Mouse (Mus musculus) forelimb bud, embryonic 11.5 days (tissue): ENCODE measurements around the gene Ddit4l.
"Not testable (repeated sequence)": the region's sequence is repeated elsewhere in the genome, so short reads cannot be mapped to it uniquely, and the experiment has no call there.

Experiments
- DNase-seq: peaks from one replicate; pipeline ENCODE4 v3.0.0-alpha.2; 2012; ENCODE audit warnings: low read depth, low spot score

Ddit4l gene

DNA sequence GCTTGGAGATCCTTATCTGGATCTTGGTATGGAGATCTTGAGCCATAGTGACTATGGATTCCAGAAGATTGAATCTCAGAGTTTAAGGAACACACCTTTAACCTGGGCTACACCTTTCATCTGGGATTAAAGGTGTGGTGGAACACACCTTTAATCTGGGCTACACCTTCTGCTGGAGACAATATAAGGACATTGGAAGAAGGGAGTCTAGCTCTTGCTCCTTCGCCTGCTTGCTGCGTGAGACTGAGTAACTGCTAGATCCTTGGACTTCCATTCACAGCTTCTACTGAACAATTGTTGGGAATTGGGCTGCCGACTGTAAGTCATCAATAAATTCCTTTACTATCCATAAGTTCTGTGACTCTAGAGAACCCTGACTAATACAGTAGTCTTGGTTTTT lies at the start of gene Ddit4l:
TSS of gene Ddit4l (plus strand) at position 301 of the 400 bp plus-strand sequence.
- DNase-seq, result not testable (repeated sequence)

GRCm38 (mm10) chr3:137576146-137576545 lies 45.3 kb upstream of the Ddit4l start:
- no peak for DNase-seq

DNA sequence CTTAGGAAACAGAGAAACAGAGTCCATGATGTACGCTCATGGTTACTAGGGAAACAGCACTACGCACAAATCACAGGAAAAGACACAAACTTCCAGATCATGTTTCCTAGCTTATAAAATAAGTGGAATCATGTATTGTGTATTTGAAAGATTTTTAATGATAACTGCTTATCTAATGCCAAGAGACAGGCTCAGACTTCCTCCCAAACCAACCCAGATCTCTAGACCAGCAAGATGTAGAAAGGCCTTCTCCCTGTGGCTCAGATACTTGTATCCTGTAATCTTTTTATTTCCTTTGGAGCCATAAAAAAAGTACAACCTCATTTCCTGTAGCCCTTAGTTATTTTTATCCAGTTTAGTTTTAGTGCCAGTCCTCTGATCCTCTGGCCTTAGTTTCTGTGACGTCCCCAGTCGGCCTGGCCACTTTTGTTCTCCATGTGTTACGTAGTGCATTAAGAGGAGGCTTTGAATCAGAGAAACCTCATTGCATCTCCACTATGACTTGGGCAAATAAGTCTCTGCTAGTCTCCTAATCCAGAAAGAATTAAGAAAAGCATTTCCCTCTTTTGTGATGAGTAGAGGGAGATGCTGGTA lies 34.9 kb upstream of the Ddit4l start:
- DNase-seq, result no peak

DNA sequence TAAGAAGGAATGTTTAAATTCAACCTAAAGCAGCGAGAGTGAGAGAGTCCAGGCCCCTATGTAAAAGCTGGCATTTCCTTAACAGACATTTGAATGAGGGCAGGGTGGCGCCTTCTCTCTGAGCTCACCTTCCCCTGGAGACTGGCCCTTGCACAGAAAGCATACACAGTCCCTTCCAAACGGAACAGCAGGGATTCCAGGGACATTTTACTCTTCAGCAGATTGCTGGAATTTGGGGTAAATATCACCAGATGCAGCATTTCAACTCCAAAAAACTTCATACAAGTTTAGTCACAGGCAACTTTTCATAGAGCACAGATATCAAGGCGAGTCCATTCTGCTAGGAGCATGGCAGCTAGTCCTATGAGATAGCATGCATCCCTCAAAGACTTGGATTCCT lies 31.6 kb upstream of the Ddit4l start:
- no peak for DNase-seq

DNA sequence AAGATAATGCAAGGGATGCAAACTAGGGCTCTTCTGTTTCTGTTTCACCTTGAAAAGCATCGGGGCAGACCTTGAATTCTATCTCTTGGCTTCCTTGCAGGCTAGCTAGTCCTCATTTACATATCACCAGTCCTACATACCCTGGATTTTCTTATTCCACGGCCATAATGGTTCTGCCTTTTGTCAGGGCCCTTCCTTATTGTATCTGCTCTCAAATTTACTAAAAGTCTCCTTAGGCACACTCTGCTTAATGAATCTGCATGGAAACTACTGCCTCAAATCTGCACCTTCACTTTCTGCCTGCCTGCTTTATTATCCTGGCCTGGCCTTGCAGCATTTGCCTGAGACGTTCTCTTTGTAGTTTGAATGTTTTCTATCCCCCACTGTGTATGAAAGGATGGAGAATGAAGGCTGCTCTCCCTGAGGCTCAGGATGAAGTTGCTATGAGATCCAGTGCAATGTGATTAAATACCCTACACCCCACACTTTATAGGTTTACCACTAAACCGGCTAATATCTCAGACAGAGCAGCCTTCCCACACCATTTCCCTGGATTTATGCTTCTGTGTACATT lies 27.0 kb upstream of the Ddit4l start:
- DNase-seq, result peak; percentile 8

DNA sequence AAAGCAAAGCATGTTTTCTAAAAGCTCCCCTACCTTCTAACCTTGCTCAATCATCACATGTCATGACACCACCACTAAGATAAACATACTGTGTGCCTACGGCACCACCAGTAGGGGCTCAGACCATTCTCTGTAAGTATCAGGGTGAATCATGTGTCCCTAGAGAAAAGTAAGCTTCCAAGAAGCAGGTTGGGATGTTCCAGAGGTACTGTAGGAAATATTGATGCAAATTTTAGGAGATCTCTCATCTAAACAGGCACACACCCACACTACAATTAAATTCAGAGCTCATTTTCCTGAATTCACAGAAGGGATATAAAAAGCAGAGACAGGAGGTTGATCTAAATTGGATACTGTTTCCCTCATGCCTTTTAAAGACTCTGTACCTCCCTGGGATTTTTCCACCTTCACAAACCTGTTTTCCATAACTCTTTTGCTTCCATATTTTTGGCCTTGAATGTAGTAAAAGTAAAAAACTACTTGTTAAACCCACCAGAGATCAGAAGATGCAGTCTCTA lies 12.4 kb upstream of the Ddit4l start:
- no peak for DNase-seq

GRCm38 (mm10) chr3:137610457-137611109 lies 10.8 kb upstream of the Ddit4l start:
- DNase-seq, result no peak

DNA sequence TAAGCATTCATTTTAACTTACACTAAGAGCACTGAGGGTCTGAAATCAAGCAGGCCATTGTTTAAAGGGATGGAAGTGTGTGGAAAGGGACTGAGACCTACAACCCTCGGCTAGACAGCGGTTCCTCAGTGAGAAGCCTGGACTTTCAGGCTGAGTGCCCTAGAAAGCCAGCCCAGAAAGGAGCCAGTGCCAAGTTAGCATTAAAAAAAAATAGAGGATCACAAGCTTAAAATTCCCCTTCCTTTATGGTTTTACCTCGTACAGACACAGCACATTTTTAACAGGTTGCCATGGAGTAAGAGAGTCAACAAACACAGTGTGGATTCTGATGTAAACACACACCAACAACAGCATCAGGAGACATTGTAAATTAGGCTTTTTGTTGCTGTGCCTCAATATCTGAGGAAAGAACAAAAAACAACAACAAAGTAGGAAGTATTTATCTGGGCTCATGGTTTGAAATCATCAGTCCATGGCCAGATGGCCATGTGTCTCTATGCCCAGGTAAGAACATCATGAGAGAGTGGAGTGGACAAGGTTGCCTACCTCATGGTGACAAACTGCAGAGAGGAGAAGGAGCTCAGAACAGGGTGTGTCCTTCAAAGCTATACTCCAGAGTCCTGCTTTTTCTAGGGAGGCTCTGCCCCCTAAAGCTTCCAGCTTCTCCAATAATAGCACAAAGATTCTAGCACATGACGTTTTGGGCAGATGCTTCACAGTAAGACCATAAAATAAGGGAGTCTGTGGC lies 10.1 kb upstream of the Ddit4l start:
- no peak for DNase-seq

DNA sequence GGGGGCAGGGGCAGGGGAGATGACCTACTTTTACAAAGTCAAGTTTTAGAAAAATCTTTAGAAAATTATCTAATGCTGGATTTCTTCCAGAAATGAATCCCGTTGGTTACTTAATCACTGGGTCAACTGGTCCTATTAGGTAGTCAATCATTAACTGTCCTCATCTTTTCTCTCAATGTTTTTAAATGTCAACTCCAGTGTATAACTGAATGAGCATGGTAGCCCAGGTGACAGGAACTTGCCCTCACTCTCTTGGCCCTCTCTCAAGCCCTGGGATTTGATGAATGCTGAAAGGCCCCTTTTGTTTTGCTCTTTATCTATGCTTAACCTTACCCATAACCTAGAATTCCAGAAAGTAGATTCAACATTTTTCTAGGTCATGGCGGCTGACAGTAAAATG lies 9.4 kb upstream of the Ddit4l start:
- DNase-seq, result no peak

DNA sequence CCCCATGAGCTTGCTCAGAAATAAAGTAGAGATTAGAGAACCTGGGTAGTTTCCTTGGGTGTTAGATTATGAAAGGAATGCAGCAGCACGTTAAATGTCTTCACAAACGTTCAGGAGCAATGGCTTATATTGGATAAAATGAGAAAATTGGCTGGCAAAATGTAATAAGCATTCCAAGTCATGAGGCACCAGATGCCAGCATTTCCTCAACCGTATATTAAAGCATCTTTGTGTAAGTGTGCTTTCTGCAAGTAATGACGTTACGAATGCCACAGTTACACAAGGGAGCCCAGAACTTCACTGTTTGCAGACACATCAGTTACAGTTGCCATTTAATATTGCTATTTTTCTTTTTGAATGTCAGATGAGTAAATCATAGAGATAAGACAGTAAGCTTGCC lies 872 bp upstream of the Ddit4l start:
- DNase-seq, result no peak

DNA sequence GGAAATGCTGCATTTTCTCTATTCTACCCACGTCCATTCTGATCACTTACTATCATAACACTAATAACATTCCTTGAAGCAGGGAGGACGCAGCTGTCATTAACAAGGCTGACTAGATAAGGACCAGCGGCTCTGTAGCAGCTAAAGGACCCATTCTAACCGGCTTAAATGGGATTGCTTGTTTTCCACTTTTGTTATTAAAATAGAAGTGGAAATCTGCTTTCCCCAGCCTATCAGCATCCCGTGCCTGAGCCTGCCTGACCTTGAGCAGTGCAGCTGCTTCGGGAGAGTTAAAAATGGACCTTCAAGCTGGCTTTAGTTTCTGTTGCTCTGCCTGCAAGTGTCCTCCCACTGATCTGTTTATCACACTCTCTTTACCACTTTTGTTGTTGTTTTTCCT lies 679 bp downstream of the Ddit4l start:
- DNase-seq, result no peak

DNA sequence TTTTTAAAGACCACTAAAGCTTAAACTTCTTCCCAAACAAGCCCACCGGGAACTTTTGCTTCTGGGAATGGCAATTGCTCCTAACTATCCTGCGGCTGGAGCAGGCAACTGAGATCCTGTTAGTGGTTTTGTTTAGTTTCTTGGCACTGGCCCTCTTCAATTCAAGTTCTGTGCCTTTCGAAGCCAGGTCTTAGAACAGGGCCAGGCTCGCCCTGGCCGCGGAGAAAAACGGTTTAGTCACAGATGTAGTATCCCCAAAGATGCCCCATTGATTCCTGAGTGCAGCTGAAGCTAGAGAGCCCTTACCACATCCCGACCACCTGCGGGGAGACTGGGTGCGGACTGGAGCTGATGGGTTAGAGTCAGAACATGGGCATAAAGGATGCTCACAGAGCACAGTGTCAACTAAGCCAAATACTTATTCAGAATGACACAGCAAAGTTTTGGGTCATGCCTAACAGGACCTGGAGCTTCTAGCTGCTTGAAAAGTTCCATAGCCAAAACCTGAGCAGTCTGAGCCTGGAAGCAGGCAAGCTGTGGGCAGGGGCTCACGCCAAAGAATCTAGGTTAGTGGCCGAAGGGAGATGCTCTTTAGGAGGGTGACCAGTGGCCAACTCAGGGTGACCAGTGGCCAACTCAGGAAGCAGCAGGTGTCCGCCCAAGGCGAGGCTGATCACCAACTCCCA lies 1.6 kb downstream of the Ddit4l start:
- DNase-seq, result no peak

DNA sequence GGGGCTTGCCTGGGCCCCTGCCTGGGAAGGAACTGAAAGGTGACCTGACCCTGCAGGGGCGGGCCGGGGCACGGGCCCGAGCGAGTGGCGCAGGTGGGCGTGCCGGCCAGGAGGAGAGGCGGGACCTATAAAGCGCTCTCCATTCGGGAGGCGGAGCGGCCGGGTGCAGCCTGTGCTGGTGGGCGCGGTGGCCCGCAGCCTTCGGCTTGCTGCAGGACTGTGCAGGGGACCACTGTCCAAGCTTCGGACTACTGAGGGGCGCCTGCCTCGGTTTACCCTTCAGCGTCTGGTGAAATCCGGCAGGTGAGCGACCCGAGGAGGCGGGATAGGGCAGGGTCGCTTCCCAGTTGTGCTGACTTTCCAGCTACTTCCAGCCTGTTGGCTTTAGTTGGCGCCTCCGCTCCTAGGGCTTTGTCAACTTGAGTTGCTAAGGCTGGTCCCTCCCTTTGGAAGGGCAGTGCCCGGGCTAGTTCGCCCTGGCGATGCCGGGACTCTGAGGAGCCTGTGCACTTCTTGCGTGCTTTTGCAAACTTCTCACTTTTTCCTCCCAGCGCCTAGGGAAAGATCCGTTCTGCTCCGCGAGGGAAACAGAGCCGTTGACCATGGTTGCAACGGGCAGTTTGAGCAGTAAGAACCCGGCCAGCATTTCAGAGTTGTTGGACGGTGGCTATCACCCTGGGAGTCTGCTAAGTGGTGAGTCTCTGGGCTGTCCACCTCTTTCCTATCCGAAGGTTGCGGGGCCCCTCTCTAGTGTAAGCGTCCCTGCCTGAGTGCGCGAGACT lies 2.4 kb downstream of the Ddit4l start:
- peak; percentile 51 for DNase-seq

- no peak for DNase-seq
Measured at GRCm38 (mm10) chr3:137625054-137625453, 3.6 kb downstream of the Ddit4l start.

GRCm38 (mm10) chr3:137633726-137634125 lies 12.3 kb downstream of the Ddit4l start:
- no peak for DNase-seq

- no peak for DNase-seq
Measured at GRCm38 (mm10) chr3:137636571-137636970, 15.2 kb downstream of the Ddit4l start.

GRCm38 (mm10) chr3:137641238-137641637 lies 19.8 kb downstream of the Ddit4l start:
- no peak for DNase-seq

GRCm38 (mm10) chr3:137642137-137642536 lies 20.7 kb downstream of the Ddit4l start:
- DNase-seq, result no peak

DNA sequence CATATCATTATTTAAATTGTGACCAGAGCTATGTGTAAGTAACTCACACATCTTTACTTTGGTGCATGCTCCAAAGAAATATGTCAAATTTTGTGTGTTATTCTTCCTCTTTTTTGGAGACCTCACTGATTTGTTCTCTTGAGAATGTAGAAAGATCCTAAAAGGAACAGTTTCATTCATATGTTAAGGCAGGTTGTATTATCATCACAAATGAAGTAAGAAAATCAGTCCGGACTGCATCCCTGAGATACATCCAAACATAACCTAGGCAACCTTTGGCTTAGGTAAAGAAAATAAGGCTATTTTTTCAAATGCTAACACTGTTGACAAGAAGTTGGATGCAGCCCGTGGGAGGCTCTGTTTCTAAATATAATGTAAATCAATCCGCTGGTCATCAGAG lies 21.2 kb downstream of the Ddit4l start:
- no peak for DNase-seq

DNA sequence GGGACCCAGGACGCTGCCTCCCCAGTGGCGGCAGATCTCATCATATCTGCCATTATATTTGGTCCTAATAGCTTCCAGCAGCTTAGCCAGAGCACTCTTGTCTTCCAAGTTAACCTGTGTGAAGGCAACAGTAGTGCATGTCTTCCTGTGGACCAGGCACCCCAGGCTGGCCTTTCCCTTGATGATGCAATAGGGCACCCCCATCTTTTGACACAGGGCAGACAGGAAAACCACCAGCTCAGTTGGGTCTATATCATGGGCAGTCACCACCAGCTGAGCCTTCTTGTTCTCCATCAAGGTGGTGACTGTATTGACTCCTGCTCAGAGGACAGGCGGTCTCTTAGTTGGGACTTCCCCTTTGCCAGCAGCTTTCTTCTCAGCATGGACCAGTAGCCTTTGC lies 22.7 kb downstream of the Ddit4l start:
- no peak for DNase-seq

DNA sequence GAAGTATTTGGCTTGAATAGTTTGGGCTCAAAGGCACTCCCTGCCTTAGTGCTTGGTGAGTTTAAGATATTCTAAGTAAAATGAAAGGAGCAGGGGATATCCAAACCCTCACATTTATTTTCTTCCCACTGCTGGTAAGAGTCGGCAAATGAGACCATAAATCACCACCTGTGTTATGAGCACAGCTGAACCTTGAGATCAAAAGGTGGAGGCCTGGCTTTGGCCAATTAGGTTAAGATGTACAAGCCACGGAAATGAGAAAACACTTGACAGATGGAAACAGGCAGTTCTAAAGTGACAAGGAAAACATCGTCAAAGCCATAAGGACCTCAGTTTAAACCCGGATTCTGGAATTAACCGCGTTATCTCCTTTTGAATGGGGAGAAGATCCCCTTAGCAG lies 23.5 kb downstream of the Ddit4l start:
- DNase-seq, result peak; percentile 56
